8 mouse cellular contexts compared by ENCODE assay signal in genomic region chr12:75734167-75734566, GRCm38 (mm10). TPM values are rescaled to one million over a fixed set of nuclear protein-coding genes. Genes with fewer than 3 reads are reported as not detected.
DNase-seq lines count a peak whose midpoint lies in the region; ATAC-seq and TF ChIP-seq lines count a peak whose summit lies in the region.

No protein-coding gene starts in this region.

- DNase-seq in heart, adult 2 months: no peak
- no peak for DNase-seq in heart, postnatal 4 days
- peak; percentile 64 for DNase-seq in MEL-GATA-1-ER (ENCODE audit: extremely low read depth, low read depth)
- DNase-seq in limb, embryonic 11.5 days (ENCODE audit: low spot score): no peak
- no peak for DNase-seq in left cerebral cortex, postnatal 25 days (ENCODE audit: low spot score in 2 of 2)
- no peak for DNase-seq in left cerebral cortex, adult 18-20 months (ENCODE audit: low spot score in 2 of 2)

- TF ChIP-seq CTCF in heart, adult 2 months (IDR thresholded peaks at IDR 0.05): no peak

- H3K27ac ChIP-seq in heart, adult 2 months: peak overlapping the region; percentile 88
- no peak overlapping the region for H3K27ac ChIP-seq in forebrain, embryonic 12.5 days
- H3K27ac ChIP-seq in limb, embryonic 11.5 days (replicated peaks; ENCODE audit: low read depth, low read length): no peak overlapping the region
- no peak overlapping the region for H3K27ac ChIP-seq in neural tube, embryonic 12.5 days

- 0 out of 2 replicates have a peak, but pooled peaks have one; percentile 6 for TF ChIP-seq POLR2A in heart, adult 2 months (IDR thresholded peaks at IDR 0.05; ENCODE audit: insufficient read depth, low read depth, low read length)

- H3K79me2 ChIP-seq in heart, adult 2 months (replicated peaks; ENCODE audit: control insufficient read depth, insufficient read depth, low read length): peaks cover 2% of the 10 kb centered on the region; the same call in 1 of the 2 replicates

- intact Hi-C loops in heart, adult 2 months (cut with DNase I): loop anchor here (2.0 kb wide), 1 partner anchor 37 kb away; no protein-coding TSS in a partner anchor
- intact Hi-C loops in left cerebral cortex, postnatal 25 days (cut with DNase I): loop anchor here (2.0 kb wide), 1 partner anchor 65 kb away; the partner anchor contains the start of gene Wdr89

- no peak for ATAC-seq in forebrain, embryonic 12.5 days (ENCODE audit: low FRiP score)
- ATAC-seq in limb, embryonic 11.5 days (ENCODE audit: insufficient number of reproducible peaks, low FRiP score, low TSS enrichment, low read depth): no peak
- ATAC-seq in neural tube, embryonic 12.5 days (ENCODE audit: low FRiP score, low read depth): no peak

- H3K36me3 ChIP-seq in heart, adult 2 months (ENCODE audit: control insufficient read depth, insufficient read depth, low read length): 0 out of 2 replicates have a peak, but pooled peaks cover 3% of the 10 kb centered on the region
- no peaks in the 10 kb centered on the region for H3K36me3 ChIP-seq in forebrain, embryonic 12.5 days (replicated peaks)
- H3K36me3 ChIP-seq in limb, embryonic 11.5 days (ENCODE audit: control insufficient read depth, insufficient read depth, low read length): no peaks in the 10 kb centered on the region
- H3K36me3 ChIP-seq in neural tube, embryonic 12.5 days: no peaks in the 10 kb centered on the region

- H3K4me3 ChIP-seq in heart, adult 2 months: peak overlapping the region; percentile 88
- H3K4me3 ChIP-seq in forebrain, embryonic 12.5 days (replicated peaks): peak overlapping the region; percentile 69
- peak overlapping the region; percentile 68 for H3K4me3 ChIP-seq in limb, embryonic 11.5 days (ENCODE audit: low read depth, low read length)
- peak overlapping the region; percentile 74; the same call in 1 of the 2 replicates for H3K4me3 ChIP-seq in neural tube, embryonic 12.5 days

- H3K4me1 ChIP-seq in heart, adult 2 months (ENCODE audit: control insufficient read depth, insufficient read depth, low read length): peaks cover 6% of the 10 kb centered on the region
- peaks cover 23% of the 10 kb centered on the region for H3K4me1 ChIP-seq in forebrain, embryonic 12.5 days
- 0 out of 2 replicates have a peak, but pooled peaks cover 4% of the 10 kb centered on the region for H3K4me1 ChIP-seq in limb, embryonic 11.5 days (ENCODE audit: control insufficient read depth, insufficient read depth, low read length)
- H3K4me1 ChIP-seq in neural tube, embryonic 12.5 days: peaks cover 16% of the 10 kb centered on the region

- WGBS in heart, adult 2 months: 6% methylated on average over 10 of the region's 10 CpGs
- 29% methylated on average over 10 of the region's 10 CpGs for WGBS in forebrain, embryonic 12.5 days
- WGBS in limb, embryonic 11.5 days: 18% methylated on average over 10 of the region's 10 CpGs
- WGBS in neural tube, embryonic 12.5 days: 23% methylated on average over 10 of the region's 10 CpGs

- TF ChIP-seq EP300 in heart, adult 2 months (IDR thresholded peaks at IDR 0.05; ENCODE audit: insufficient read depth, low read depth, low read length): no peak

- H3K27me3 ChIP-seq in heart, adult 2 months (ENCODE audit: control insufficient read depth, insufficient read depth, low read length): no peaks in the 10 kb centered on the region
- peaks cover 7% of the 10 kb centered on the region for H3K27me3 ChIP-seq in forebrain, embryonic 12.5 days
- H3K27me3 ChIP-seq in limb, embryonic 11.5 days (ENCODE audit: control insufficient read depth, insufficient read depth, low read length): no peaks in the 10 kb centered on the region
- H3K27me3 ChIP-seq in neural tube, embryonic 12.5 days (replicated peaks): peaks cover 35% of the 10 kb centered on the region

- H3K9ac ChIP-seq in heart, adult 2 months (ENCODE audit: low read depth, low read length): peak overlapping the region; percentile 50; the same call in 1 of the 2 replicates
- peak overlapping the region; percentile 80 for H3K9ac ChIP-seq in forebrain, embryonic 12.5 days
- no peak overlapping the region for H3K9ac ChIP-seq in limb, embryonic 11.5 days (ENCODE audit: low read length)
- no peak overlapping the region for H3K9ac ChIP-seq in neural tube, embryonic 12.5 days

- no peaks in the 10 kb centered on the region for H3K9me3 ChIP-seq in forebrain, embryonic 12.5 days
- no peaks in the 10 kb centered on the region for H3K9me3 ChIP-seq in limb, embryonic 11.5 days (ENCODE audit: control insufficient read depth, low read length)
- H3K9me3 ChIP-seq in neural tube, embryonic 12.5 days: no peaks in the 10 kb centered on the region

- peak overlapping the region; percentile 94 for H3K4me2 ChIP-seq in forebrain, embryonic 12.5 days
- peak overlapping the region; percentile 96 for H3K4me2 ChIP-seq in limb, embryonic 11.5 days (ENCODE audit: low read depth, severe bottlenecking)
- peak overlapping the region; percentile 92 for H3K4me2 ChIP-seq in neural tube, embryonic 12.5 days (replicated peaks)

RNA-seq across cellular contexts. Expression of gene Sgpp1, which starts 1.4 kb away (rescaled TPM):
- 10 to 100 TPM; 21.3 to 22.5 TPM for total RNA-seq in heart, adult 2 months (2021)
- 17.1 and 31.1 TPM in 2 replicates for polyA plus RNA-seq in heart, adult 2 months (2012; rRNA removed)
- total RNA-seq in heart, postnatal 4 days (2021): 10 to 100 TPM; 18.3 to 20.0 TPM
- polyA plus RNA-seq in forebrain, embryonic 12.5 days (2016; fragmentation: Nextera tagmentation; extraction: Ambion mirVana): 11.6 and 12.6 TPM in 2 replicates
- polyA plus RNA-seq in limb, embryonic 11.5 days (2014; fragmentation: Nextera tagmentation; extraction: Ambion mirVana): 11.5 and 12.0 TPM in 2 replicates
- polyA plus RNA-seq in neural tube, embryonic 12.5 days (2016; fragmentation: Nextera tagmentation; extraction: Ambion mirVana): 8.3 and 8.6 TPM in 2 replicates
- 10 to 100 TPM; 30.2 to 31.4 TPM for total RNA-seq in left cerebral cortex, postnatal 25 days (2021)
- 10 to 100 TPM; 30.2 to 32.9 TPM for total RNA-seq in left cerebral cortex, adult 18-20 months (2021)

Comparison
In these comparisons a context has a peak if more than half of its experiments do, and no peak if none do; other contexts are left out.
1. H3K9ac ChIP-seq: peak in heart, adult 2 months (single experiment) and forebrain, embryonic 12.5 days (single experiment); none in limb, embryonic 11.5 days (single experiment) and neural tube, embryonic 12.5 days (single experiment).
2. Peak in every context shown above with its lines, with median percentiles within 50 percentile points of each other: H3K4me3 ChIP-seq and H3K4me2 ChIP-seq.